Mouse (Mus musculus): ENCODE results near the gene Sync. TPM values are rescaled to one million over a fixed set of nuclear protein-coding genes. Genes with fewer than 3 reads are reported as not detected.

Sync gene
- polyA plus RNA-seq, 1 experiment from 2014 or later = 0.18 TPM

GRCm38 (mm10) chr4:129351111-129351510 lies 63.7 kb downstream of the Sync start:
- Histone ChIP-seq H3K27me3 (no peaks in the 10 kb centered on the region), H3K27ac (peak overlapping the region; percentile 3; the same call in 1 of the 2 replicates), H3K36me3 (ENCODE audit: poor library complexity, severe bottlenecking) (peaks cover 38% of the 10 kb centered on the region), H3K4me1 (no peaks in the 10 kb centered on the region), H3K9ac (no peak overlapping the region), H3K4me2 (no peak overlapping the region), H3K4me3 (no peak overlapping the region), H3K9me3 (replicated peaks) (no peaks in the 10 kb centered on the region)
- WGBS = 72% methylated on average over 6 of the region's 6 CpGs
- no peak for ATAC-seq

- 93% methylated on average over 12 of the region's 12 CpGs for WGBS
- H3K27me3 ChIP-seq = no peaks in the 10 kb centered on the region
- H3K4me3 ChIP-seq = no peak overlapping the region
- ATAC-seq = no peak
- H3K36me3 ChIP-seq (ENCODE audit: poor library complexity, severe bottlenecking) = peaks cover 46% of the 10 kb centered on the region
- no peak overlapping the region for H3K9ac ChIP-seq
- H3K4me2 ChIP-seq = no peak overlapping the region
- no peak overlapping the region for H3K27ac ChIP-seq
- no peaks in the 10 kb centered on the region for H3K9me3 ChIP-seq (replicated peaks)
- H3K4me1 ChIP-seq = no peaks in the 10 kb centered on the region
Measured at GRCm38 (mm10) chr4:129353176-129353575, 65.8 kb downstream of the Sync start.

GRCm38 (mm10) chr4:129354236-129354635 lies 66.8 kb downstream of the Sync start:
- no peak overlapping the region for H3K27ac ChIP-seq
- no peak overlapping the region for H3K9ac ChIP-seq
- no peak overlapping the region for H3K4me3 ChIP-seq
- H3K9me3 ChIP-seq (replicated peaks) = no peaks in the 10 kb centered on the region
- WGBS = 85% methylated on average over 15 of the region's 15 CpGs
- H3K27me3 ChIP-seq = no peaks in the 10 kb centered on the region
- H3K4me1 ChIP-seq = no peaks in the 10 kb centered on the region
- H3K36me3 ChIP-seq (ENCODE audit: poor library complexity, severe bottlenecking) = peaks cover 43% of the 10 kb centered on the region
- H3K4me2 ChIP-seq = no peak overlapping the region
- no peak for ATAC-seq

GRCm38 (mm10) chr4:129357613-129358163 lies 70.3 kb downstream of the Sync start:
- Histone ChIP-seq H3K27me3 (no peaks in the 10 kb centered on the region), H3K4me3 (no peak overlapping the region), H3K9ac (no peak overlapping the region), H3K36me3 (ENCODE audit: poor library complexity, severe bottlenecking) (peaks cover 44% of the 10 kb centered on the region), H3K4me1 (no peaks in the 10 kb centered on the region), H3K27ac (no peak overlapping the region), H3K9me3 (replicated peaks) (no peaks in the 10 kb centered on the region), H3K4me2 (no peak overlapping the region)
- no peak for ATAC-seq
- WGBS = 93% methylated on average over 15 of the region's 15 CpGs

Small RNAs within 50 kb of the gene (microRNA-seq; reads per million reads assigned to microRNA genes)
- gene Gm22994 = not detected

Other genes with a start within 250 kb of the Sync start
- 12.9 and 15.2 TPM in 2 replicates for gene Rnf19b, start 229.3 kb upstream of the Sync start, polyA plus RNA-seq (2015; fragmentation: Nextera tagmentation; extraction: Ambion mirVana)
- not detected in 2 replicates for gene Tmem54, start 182.1 kb upstream of the Sync start, polyA plus RNA-seq (2015; fragmentation: Nextera tagmentation; extraction: Ambion mirVana)
- 19.6 and 20.4 TPM in 2 replicates for gene Hpca, start 165.6 kb upstream of the Sync start, polyA plus RNA-seq (2015; fragmentation: Nextera tagmentation; extraction: Ambion mirVana)
- 0.93 and 1.1 TPM in 2 replicates for gene Fndc5, start 150.6 kb upstream of the Sync start, polyA plus RNA-seq (2015; fragmentation: Nextera tagmentation; extraction: Ambion mirVana)
- 15.6 and 19.1 TPM in 2 replicates for gene S100pbp, start 97.9 kb upstream of the Sync start, polyA plus RNA-seq (2015; fragmentation: Nextera tagmentation; extraction: Ambion mirVana)
- gene Yars, start 97.9 kb upstream of the Sync start, polyA plus RNA-seq (2015; fragmentation: Nextera tagmentation; extraction: Ambion mirVana) = 100 and 106 TPM in 2 replicates
- 3.7 and 3.8 TPM in 2 replicates for gene C77080, start 26.2 kb upstream of the Sync start, polyA plus RNA-seq (2015; fragmentation: Nextera tagmentation; extraction: Ambion mirVana)
- 534 and 564 TPM in 2 replicates for gene Rbbp4, start 47.8 kb downstream of the Sync start, polyA plus RNA-seq (2015; fragmentation: Nextera tagmentation; extraction: Ambion mirVana)
- gene Zbtb8os, start 48.1 kb downstream of the Sync start, polyA plus RNA-seq (2015; fragmentation: Nextera tagmentation; extraction: Ambion mirVana) = 33.8 and 36.2 TPM in 2 replicates
- 12.9 and 13.6 TPM in 2 replicates for gene Zbtb8a, start 90.5 kb downstream of the Sync start, polyA plus RNA-seq (2015; fragmentation: Nextera tagmentation; extraction: Ambion mirVana)
- 4.3 and 5.3 TPM in 2 replicates for gene Zbtb8b, start 153.2 kb downstream of the Sync start, polyA plus RNA-seq (2015; fragmentation: Nextera tagmentation; extraction: Ambion mirVana)
- gene Bsdc1, start 174.0 kb downstream of the Sync start, polyA plus RNA-seq (2015; fragmentation: Nextera tagmentation; extraction: Ambion mirVana) = 32.8 and 33.6 TPM in 2 replicates
- gene Tssk3, start 203.4 kb downstream of the Sync start, polyA plus RNA-seq (2015; fragmentation: Nextera tagmentation; extraction: Ambion mirVana) = not detected in 2 replicates
- gene Fam229a, start 203.6 kb downstream of the Sync start, polyA plus RNA-seq (2015; fragmentation: Nextera tagmentation; extraction: Ambion mirVana) = not detected in 2 replicates
- 1,756 and 1,774 TPM in 2 replicates for gene Marcksl1, start 226.0 kb downstream of the Sync start, polyA plus RNA-seq (2015; fragmentation: Nextera tagmentation; extraction: Ambion mirVana)